Mouse (Mus musculus): Measurements from ENCODE around the gene Arhgap19. TPM values are rescaled to one million over a fixed set of nuclear protein-coding genes. Genes with fewer than 3 reads are reported as not detected.

The Arhgap19 gene
- polyA plus RNA-seq, 2 experiments = 21.8 to 29.5 TPM

GRCm38 (mm10) chr19:41800986-41801741 lies 683 bp downstream of the Arhgap19 start:
- Histone ChIP-seq H3K9me3 (ENCODE audit: control insufficient read depth, low read length) (peaks cover 5% of the 10 kb centered on the region; the same call in 1 of the 2 replicates), H3K4me3 (ENCODE audit: insufficient read depth in 1 of 2, low read depth in 2 of 2, low read length in 2 of 2) (peak overlapping the region; percentile 84), H3K27me3 (ENCODE audit: control insufficient read depth, insufficient read depth, low read length) (no peaks in the 10 kb centered on the region), H3K4me1 (replicated peaks; ENCODE audit: control insufficient read depth in 2 of 2, insufficient read depth in 2 of 2, low read length in 1 of 2) (peaks cover 21 to 24% of the 10 kb centered on the region in 2 experiments), H3K9ac (replicated peaks) (peak overlapping the region; percentile 99), H3K4me2 (ENCODE audit: low read depth) (peak overlapping the region; percentile 90), H3K36me3 (replicated peaks; ENCODE audit: control insufficient read depth, insufficient read depth, low read depth) (no peaks in the 10 kb centered on the region; the same call in 1 of the 2 replicates), H3K27ac (peak overlapping the region; percentile 82)
- no peak for TF ChIP-seq CTCF (IDR thresholded peaks at IDR 0.05; ENCODE audit: low read depth)
- TF ChIP-seq EP300 (IDR thresholded peaks at IDR 0.05; ENCODE audit: low read depth) = no peak
- ATAC-seq (ENCODE audit: insufficient read depth) (peak; percentile 49; the same call in 1 of the 2 replicates), DNase-seq (ENCODE audit: low read depth in 3 of 3, low spot score in 3 of 3) (no peak)
- WGBS (ENCODE audit: insufficient replicate concordance) = 3% methylated on average over 26 of the region's 26 CpGs

- Histone ChIP-seq H3K4me3 (ENCODE audit: insufficient read depth in 1 of 2, low read depth in 2 of 2, low read length in 2 of 2) (peak overlapping the region; percentile 84), H3K27ac (no peak overlapping the region; the same call in 1 of the 2 replicates), H3K36me3 (replicated peaks; ENCODE audit: control insufficient read depth, insufficient read depth, low read depth) (no peaks in the 10 kb centered on the region; the same call in 1 of the 2 replicates), H3K9me3 (ENCODE audit: control insufficient read depth, low read length) (no peaks in the 10 kb centered on the region), H3K27me3 (ENCODE audit: control insufficient read depth, insufficient read depth, low read length) (no peaks in the 10 kb centered on the region), H3K9ac (replicated peaks) (peak overlapping the region; percentile 99), H3K4me1 (replicated peaks; ENCODE audit: control insufficient read depth in 2 of 2, insufficient read depth in 2 of 2, low read length in 1 of 2) (peaks cover 21 to 24% of the 10 kb centered on the region in 2 experiments), H3K4me2 (ENCODE audit: low read depth) (peak overlapping the region; percentile 90)
- DNase-seq (ENCODE audit: low read depth in 3 of 3, low spot score in 3 of 3) = no peak
- no peak for TF ChIP-seq CTCF (IDR thresholded peaks at IDR 0.05; ENCODE audit: low read depth)
- no peak for TF ChIP-seq EP300 (IDR thresholded peaks at IDR 0.05; ENCODE audit: low read depth)
- ATAC-seq (ENCODE audit: insufficient read depth) = no peak
- 50% methylated on average over 6 of the region's 6 CpGs for WGBS (ENCODE audit: insufficient replicate concordance)
Observed at GRCm38 (mm10) chr19:41800451-41800850, 1.4 kb downstream of the Arhgap19 start.

DNA sequence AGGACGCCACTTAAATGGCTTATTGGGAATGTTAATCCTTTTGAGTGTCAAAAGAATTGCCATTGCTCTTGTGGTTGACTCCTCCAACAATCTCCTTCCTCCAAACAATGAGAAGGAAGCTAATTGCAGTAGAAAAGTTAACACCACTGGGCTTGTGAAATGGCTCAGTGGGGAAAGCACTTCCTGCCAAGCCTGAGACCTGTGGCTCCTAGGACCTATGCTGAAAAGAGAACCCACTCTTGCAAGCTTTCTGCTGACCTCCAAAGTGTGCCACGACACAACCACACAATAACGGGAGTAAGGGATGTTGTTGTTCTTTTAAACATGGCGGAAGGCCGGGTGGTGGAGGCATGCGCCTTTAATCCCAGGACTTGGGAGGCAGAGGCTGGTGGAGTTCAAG lies 4.3 kb downstream of the Arhgap19 start:
- 69% methylated on average over 6 of the region's 6 CpGs for WGBS (ENCODE audit: insufficient replicate concordance)
- no peaks in the 10 kb centered on the region for H3K27me3 ChIP-seq (ENCODE audit: control insufficient read depth, insufficient read depth, low read length)
- H3K9ac ChIP-seq (replicated peaks) = no peak overlapping the region
- peaks cover 14 to 23% of the 10 kb centered on the region in 2 experiments for H3K4me1 ChIP-seq (replicated peaks; ENCODE audit: control insufficient read depth in 2 of 2, insufficient read depth in 2 of 2, low read length in 1 of 2)
- no peaks in the 10 kb centered on the region for H3K9me3 ChIP-seq (ENCODE audit: control insufficient read depth, low read length)
- ATAC-seq (ENCODE audit: insufficient read depth) (no peak), DNase-seq (ENCODE audit: low read depth in 3 of 3, low spot score in 3 of 3) (no peak)
- H3K27ac ChIP-seq = no peak overlapping the region
- TF ChIP-seq CTCF (IDR thresholded peaks at IDR 0.05; ENCODE audit: low read depth) = no peak
- TF ChIP-seq EP300 (IDR thresholded peaks at IDR 0.05; ENCODE audit: low read depth) = no peak
- H3K4me2 ChIP-seq (ENCODE audit: low read depth) = no peak overlapping the region
- H3K4me3 ChIP-seq (ENCODE audit: insufficient read depth in 1 of 2, low read depth in 2 of 2, low read length in 2 of 2) = no peak overlapping the region
- no peaks in the 10 kb centered on the region; the same call in 1 of the 2 replicates for H3K36me3 ChIP-seq (replicated peaks; ENCODE audit: control insufficient read depth, insufficient read depth, low read depth)

GRCm38 (mm10) chr19:41796789-41797327 lies 5.0 kb downstream of the Arhgap19 start:
- Histone ChIP-seq H3K4me3 (ENCODE audit: insufficient read depth in 1 of 2, low read depth in 2 of 2, low read length in 2 of 2) (no peak overlapping the region), H3K4me1 (replicated peaks; ENCODE audit: control insufficient read depth in 2 of 2, insufficient read depth in 2 of 2, low read length in 1 of 2) (peaks cover 14 to 19% of the 10 kb centered on the region in 2 experiments), H3K9ac (replicated peaks) (no peak overlapping the region), H3K27ac (no peak overlapping the region), H3K36me3 (replicated peaks; ENCODE audit: control insufficient read depth, insufficient read depth, low read depth) (no peaks in the 10 kb centered on the region; the same call in 1 of the 2 replicates), H3K27me3 (ENCODE audit: control insufficient read depth, insufficient read depth, low read length) (no peaks in the 10 kb centered on the region), H3K4me2 (ENCODE audit: low read depth) (no peak overlapping the region), H3K9me3 (ENCODE audit: control insufficient read depth, low read length) (no peaks in the 10 kb centered on the region)
- no peak for ATAC-seq (ENCODE audit: insufficient read depth)
- TF ChIP-seq EP300 (IDR thresholded peaks at IDR 0.05; ENCODE audit: low read depth) (no peak), CTCF (IDR thresholded peaks at IDR 0.05; ENCODE audit: low read depth) (no peak)
- no peak for DNase-seq (ENCODE audit: low read depth in 3 of 3, low spot score in 3 of 3)
- 56% methylated on average over 12 of the region's 12 CpGs for WGBS (ENCODE audit: insufficient replicate concordance)

- no peaks in the 10 kb centered on the region for H3K27me3 ChIP-seq (ENCODE audit: control insufficient read depth, insufficient read depth, low read length)
- no peak overlapping the region for H3K4me3 ChIP-seq (ENCODE audit: insufficient read depth in 1 of 2, low read depth in 2 of 2, low read length in 2 of 2)
- 0 out of 2 replicates have a peak overlapping the region, but pooled peaks have one; percentile 23 for H3K9ac ChIP-seq (replicated peaks)
- no peak overlapping the region for H3K27ac ChIP-seq
- 70% methylated on average over 3 of the region's 3 CpGs for WGBS (ENCODE audit: insufficient replicate concordance)
- H3K36me3 ChIP-seq (replicated peaks; ENCODE audit: control insufficient read depth, insufficient read depth, low read depth) = peaks cover 1% of the 10 kb centered on the region
- no peak for DNase-seq (ENCODE audit: low read depth in 3 of 3, low spot score in 3 of 3)
- no peak for TF ChIP-seq EP300 (IDR thresholded peaks at IDR 0.05; ENCODE audit: low read depth)
- TF ChIP-seq CTCF (IDR thresholded peaks at IDR 0.05; ENCODE audit: low read depth) = no peak
- no peak overlapping the region for H3K4me2 ChIP-seq (ENCODE audit: low read depth)
- ATAC-seq (ENCODE audit: insufficient read depth) = no peak
- H3K9me3 ChIP-seq (ENCODE audit: control insufficient read depth, low read length) = no peaks in the 10 kb centered on the region
- peaks cover 14 to 19% of the 10 kb centered on the region in 2 experiments for H3K4me1 ChIP-seq (replicated peaks; ENCODE audit: control insufficient read depth in 2 of 2, insufficient read depth in 2 of 2, low read length in 1 of 2)
Observed at GRCm38 (mm10) chr19:41796148-41796760, 5.6 kb downstream of the Arhgap19 start.

Data from liver, embryonic 14.5 days (tissue).